Mouse (Mus musculus) testis, adult 2 months (tissue): Measurements from ENCODE around the gene Il2rg.

Experiments used
- CTCF ChIP-seq: fragments of 200-500 bp; IDR thresholded peaks from 2 replicates; pipeline ENCODE4 v1.5.1; 2012; ENCODE audit warnings: low read depth, mild to moderate bottlenecking, inconsistent platforms, low read length, moderate library complexity; ENCODE audit not compliant: control insufficient read depth, insufficient read depth, insufficient replicate concordance
- POLR2A ChIP-seq: fragments of 200-500 bp; IDR thresholded peaks from 2 replicates; pipeline ENCODE4 v1.6.1; 2012; ENCODE audit warnings: low read depth, mild to moderate bottlenecking, inconsistent platforms, low read length, moderate library complexity; ENCODE audit not compliant: control insufficient read depth

DNA sequence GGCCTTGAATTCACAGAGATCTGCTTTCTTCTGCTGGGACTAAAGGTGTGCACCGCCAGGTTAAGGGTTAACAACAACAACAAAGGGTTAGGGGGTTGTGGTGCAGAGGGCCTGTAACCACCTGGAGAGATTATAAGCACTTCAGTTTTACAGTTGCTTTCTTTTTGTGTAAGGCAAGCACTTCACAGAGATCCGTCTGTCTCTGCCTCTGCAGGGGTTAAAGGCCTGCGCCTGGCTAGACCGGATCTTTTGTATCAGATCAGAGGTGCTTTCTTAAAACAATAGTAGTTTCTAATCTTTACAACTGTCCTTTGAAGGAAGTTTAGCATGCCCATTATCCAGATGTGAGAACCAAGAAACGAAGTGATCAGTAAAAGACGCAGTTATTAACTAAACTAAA is 5.4 kb upstream of the Il2rg start:
- TF ChIP-seq CTCF (no peak), POLR2A (no peak)
